In genomic region chr4:59241096-59241495, GRCm38 (mm10) we compare ENCODE assay signal across 23 mouse cellular contexts. TPM values are rescaled to one million over a fixed set of nuclear protein-coding genes. Genes with fewer than 3 reads are reported as not detected.
DNase-seq lines count a peak whose midpoint lies in the region; ATAC-seq and TF ChIP-seq lines count a peak whose summit lies in the region.
"Had no signal": no experiment of that assay in that cellular context is flagged by ENCODE, and none has a peak within 500 bp of the region (broad histone marks: within the 10 kb centered on the region; RNA-seq: fewer than 3 reads in every experiment).

No protein-coding gene starts in this region.

- no peaks in the 10 kb centered on the region for H3K36me3 ChIP-seq in kidney, adult 2 months (ENCODE audit: control insufficient read depth, insufficient read depth, low read length)
- H3K36me3 ChIP-seq in midbrain, postnatal 0 days (ENCODE audit: insufficient read depth, low read length), result no peaks in the 10 kb centered on the region
- H3K36me3 ChIP-seq in midbrain, embryonic 15.5 days (replicated peaks), result no peaks in the 10 kb centered on the region
- H3K36me3 ChIP-seq: forebrain, embryonic 15.5 days; heart, embryonic 10.5 days; hindbrain, embryonic 12.5 days; kidney, embryonic 15.5 days; limb, embryonic 15.5 days; midbrain, embryonic 13.5 days had no signal

- no peak for ATAC-seq in midbrain, postnatal 0 days (ENCODE audit: low FRiP score)
- ATAC-seq in midbrain, embryonic 15.5 days (replicated peaks), result no peak
- ATAC-seq in CD4-positive, CD25-positive, alpha-beta regulatory T cell, adult 4 months, result no peak
- ATAC-seq: forebrain, embryonic 15.5 days; inflammation-experienced regulatory T-cells, adult 6 months; midbrain, embryonic 13.5 days had no signal

- H3K4me2 ChIP-seq in midbrain, postnatal 0 days (ENCODE audit: low read depth, low read length, poor library complexity, severe bottlenecking), result no peak overlapping the region
- no peak overlapping the region for H3K4me2 ChIP-seq in midbrain, embryonic 15.5 days
- H3K4me2 ChIP-seq: forebrain, embryonic 15.5 days; hindbrain, embryonic 12.5 days; kidney, embryonic 15.5 days; limb, embryonic 15.5 days; midbrain, embryonic 13.5 days had no signal

- TF ChIP-seq CTCF in kidney, adult 2 months (conservative IDR thresholded peaks at IDR 0.05; ENCODE audit: insufficient read depth, insufficient read length, low read depth, low read length), result peak; percentile 24; the same call in 1 of the 2 replicates
- TF ChIP-seq CTCF in midbrain, postnatal 0 days (IDR thresholded peaks at IDR 0.05), result 0 out of 2 replicates have a peak, but pooled peaks have one; percentile 7

- H3K4me3 ChIP-seq in kidney, adult 2 months (ENCODE audit: insufficient read depth, low read depth, low read length), result no peak overlapping the region
- no peak overlapping the region for H3K4me3 ChIP-seq in midbrain, postnatal 0 days (ENCODE audit: low read depth, low read length)
- no peak overlapping the region for H3K4me3 ChIP-seq in midbrain, embryonic 15.5 days
- H3K4me3 ChIP-seq: forebrain, embryonic 15.5 days; heart, embryonic 10.5 days; hindbrain, embryonic 12.5 days; kidney, embryonic 15.5 days; limb, embryonic 15.5 days; midbrain, embryonic 13.5 days; myocyte had no signal

- H3K9ac ChIP-seq in midbrain, postnatal 0 days (replicated peaks; ENCODE audit: low read length, poor library complexity, severe bottlenecking), result no peak overlapping the region
- H3K9ac ChIP-seq in midbrain, embryonic 15.5 days, result no peak overlapping the region
- H3K9ac ChIP-seq: forebrain, embryonic 15.5 days; hindbrain, embryonic 12.5 days; kidney, embryonic 15.5 days; limb, embryonic 15.5 days; midbrain, embryonic 13.5 days had no signal

- TF ChIP-seq POLR2A in kidney, adult 2 months (IDR thresholded peaks at IDR 0.05; ENCODE audit: low read depth, low read length), result no peak

- DNase-seq in kidney, adult 2 months, result no peak
- DNase-seq in kidney, postnatal 36 days, result no peak
- DNase-seq in midbrain, postnatal 0 days (ENCODE audit: low spot score), result no peak
- DNase-seq in ZHBTc4 (ENCODE audit: low read depth, low spot score), result peak; percentile 35
- DNase-seq in urinary bladder, postnatal 10 days (ENCODE audit: low spot score), result no peak
- DNase-seq: adrenal gland, postnatal 10 days; cerebellum, adult 18-20 months; cerebellum, postnatal 25 days; embryo, embryonic 11 days; gastrocnemius, postnatal 25 days; lung, postnatal 10 days; thymus, adult 18-20 months; thymus, postnatal 4 days had no signal

- H3K27me3 ChIP-seq in kidney, adult 2 months (replicated peaks; ENCODE audit: control insufficient read depth, insufficient read depth, low read length), result no peaks in the 10 kb centered on the region
- H3K27me3 ChIP-seq in midbrain, postnatal 0 days (ENCODE audit: insufficient read depth, low read length), result no peaks in the 10 kb centered on the region
- no peaks in the 10 kb centered on the region for H3K27me3 ChIP-seq in midbrain, embryonic 15.5 days (replicated peaks)
- H3K27me3 ChIP-seq: forebrain, embryonic 15.5 days; hindbrain, embryonic 12.5 days; kidney, embryonic 15.5 days; limb, embryonic 15.5 days; midbrain, embryonic 13.5 days had no signal

- H3K4me1 ChIP-seq in kidney, adult 2 months (ENCODE audit: control insufficient read depth, insufficient read depth, low read length), result peaks cover 3% of the 10 kb centered on the region; the same call in 1 of the 2 replicates
- H3K4me1 ChIP-seq in midbrain, postnatal 0 days (ENCODE audit: insufficient read depth, low read length), result no peaks in the 10 kb centered on the region
- no peaks in the 10 kb centered on the region for H3K4me1 ChIP-seq in midbrain, embryonic 15.5 days
- H3K4me1 ChIP-seq: forebrain, embryonic 15.5 days; hindbrain, embryonic 12.5 days; limb, embryonic 15.5 days; midbrain, embryonic 13.5 days had no signal

- 84% methylated on average over 4 of the region's 4 CpGs for WGBS in kidney, adult 2 months
- WGBS in midbrain, postnatal 0 days, result 95% methylated on average over 4 of the region's 4 CpGs
- 94% methylated on average over 4 of the region's 4 CpGs for WGBS in midbrain, embryonic 15.5 days

- no peaks in the 10 kb centered on the region for H3K9me3 ChIP-seq in midbrain, postnatal 0 days (ENCODE audit: low read length)
- H3K9me3 ChIP-seq in midbrain, embryonic 15.5 days, result no peaks in the 10 kb centered on the region
- H3K9me3 ChIP-seq: forebrain, embryonic 15.5 days; heart, embryonic 10.5 days; hindbrain, embryonic 12.5 days; kidney, embryonic 15.5 days; limb, embryonic 15.5 days; midbrain, embryonic 13.5 days had no signal

- no peak overlapping the region for H3K27ac ChIP-seq in kidney, adult 2 months (ENCODE audit: insufficient read depth, low read depth, low read length)
- H3K27ac ChIP-seq in midbrain, postnatal 0 days (ENCODE audit: low read depth, low read length), result no peak overlapping the region
- H3K27ac ChIP-seq in midbrain, embryonic 15.5 days, result no peak overlapping the region
- H3K27ac ChIP-seq: forebrain, embryonic 15.5 days; heart, embryonic 10.5 days; hindbrain, embryonic 12.5 days; kidney, embryonic 15.5 days; limb, embryonic 15.5 days; midbrain, embryonic 13.5 days had no signal

RNA-seq across cellular contexts. Expression of gene Ugcg, which starts 52.0 kb away (rescaled TPM):
- polyA plus RNA-seq in kidney, adult 2 months (2012; rRNA removed), result 7.4 and 11.6 TPM in 2 replicates
- total RNA-seq in midbrain, postnatal 0 days (2014; rRNA removed), result 68.5 and 76.5 TPM in 2 replicates
- 18.7 and 22.8 TPM in 2 replicates for polyA plus RNA-seq in midbrain, postnatal 0 days (2015; fragmentation: Nextera tagmentation; extraction: Ambion mirVana)
- 17.3 and 20.0 TPM in 2 replicates for polyA plus RNA-seq in midbrain, embryonic 15.5 days (2015; fragmentation: Nextera tagmentation; extraction: Ambion mirVana)
- 10 to 100 TPM; 15.4 to 28.8 TPM for polyA plus RNA-seq in CD4-positive, CD25-positive, alpha-beta regulatory T cell, adult 4 months (2017; shearing (Covaris generic))
